Mouse (Mus musculus) liver, postnatal 0 days (tissue): Measurements from ENCODE around the gene Borcs7.

Source experiments
- CTCF ChIP-seq: sonication (generic); IDR thresholded peaks from 2 replicates; pipeline ENCODE4 v1.5.1; 2016; ENCODE audit warnings: antibody characterized with exemption, low read depth
- EP300 ChIP-seq: IDR thresholded peaks from 2 replicates; pipeline ENCODE4 v1.6.1; 2016; ENCODE audit warnings: antibody characterized with exemption, low read depth, mild to moderate bottlenecking

- TF ChIP-seq CTCF, result no peak
- no peak for TF ChIP-seq EP300
Measured at GRCm38 (mm10) chr19:46648565-46648964, 41.1 kb upstream of the Borcs7 start.
